Mouse (Mus musculus): Measurements from ENCODE around the gene Garnl3. TPM values are rescaled to one million over a fixed set of nuclear protein-coding genes. Genes with fewer than 3 reads are reported as not detected.

The Garnl3 gene
- polyA plus RNA-seq, 1 experiment, result 124 TPM

- no peak overlapping the region for H3K27ac ChIP-seq (ENCODE audit: insufficient read depth, low read length)
- TF ChIP-seq POLR2A (IDR thresholded peaks at IDR 0.05; ENCODE audit: extremely low read depth, insufficient read depth, low read length) (no peak), CTCF (IDR thresholded peaks at IDR 0.05; ENCODE audit: extremely low read depth, insufficient read depth, low read length) (peak; percentile 41; the same call in 1 of the 2 replicates)
- no peaks in the 10 kb centered on the region for H3K4me1 ChIP-seq (ENCODE audit: control insufficient read depth, insufficient read depth, low read length)
- no peak overlapping the region for H3K4me3 ChIP-seq (ENCODE audit: insufficient read depth, low read length)
Measured at GRCm38 (mm10) chr2:32990167-32990832, 141.2 kb downstream of the Garnl3 start.

- H3K27ac ChIP-seq (ENCODE audit: insufficient read depth, low read length), result no peak overlapping the region
- no peak overlapping the region for H3K4me3 ChIP-seq (ENCODE audit: insufficient read depth, low read length)
- no peaks in the 10 kb centered on the region for H3K4me1 ChIP-seq (ENCODE audit: control insufficient read depth, insufficient read depth, low read length)
- no peak for TF ChIP-seq POLR2A (IDR thresholded peaks at IDR 0.05; ENCODE audit: extremely low read depth, insufficient read depth, low read length)
- TF ChIP-seq CTCF (IDR thresholded peaks at IDR 0.05; ENCODE audit: extremely low read depth, insufficient read depth, low read length), result no peak
Measured at GRCm38 (mm10) chr2:32989376-32989775, 142.1 kb downstream of the Garnl3 start.

- Histone ChIP-seq H3K4me3 (ENCODE audit: insufficient read depth, low read length) (no peak overlapping the region), H3K27ac (ENCODE audit: insufficient read depth, low read length) (no peak overlapping the region), H3K4me1 (ENCODE audit: control insufficient read depth, insufficient read depth, low read length) (peaks cover under 1% of the 10 kb centered on the region; the same call in 1 of the 2 replicates)
- no peak for TF ChIP-seq CTCF (IDR thresholded peaks at IDR 0.05; ENCODE audit: extremely low read depth, insufficient read depth, low read length)
- no peak for TF ChIP-seq POLR2A (IDR thresholded peaks at IDR 0.05; ENCODE audit: extremely low read depth, insufficient read depth, low read length)
Measured at GRCm38 (mm10) chr2:32985844-32986243, 145.6 kb downstream of the Garnl3 start.

- Histone ChIP-seq H3K4me3 (ENCODE audit: insufficient read depth, low read length) (no peak overlapping the region), H3K4me1 (ENCODE audit: control insufficient read depth, insufficient read depth, low read length) (peaks cover 6% of the 10 kb centered on the region; the same call in 1 of the 2 replicates), H3K27ac (ENCODE audit: insufficient read depth, low read length) (no peak overlapping the region)
- TF ChIP-seq CTCF (IDR thresholded peaks at IDR 0.05; ENCODE audit: extremely low read depth, insufficient read depth, low read length), result no peak
- TF ChIP-seq POLR2A (IDR thresholded peaks at IDR 0.05; ENCODE audit: extremely low read depth, insufficient read depth, low read length), result no peak
Measured at GRCm38 (mm10) chr2:32983617-32984016, 147.8 kb downstream of the Garnl3 start.

GRCm38 (mm10) chr2:32982700-32983099 lies 148.8 kb downstream of the Garnl3 start:
- H3K4me3 ChIP-seq (ENCODE audit: insufficient read depth, low read length), result no peak overlapping the region; the same call in 1 of the 2 replicates
- no peak overlapping the region for H3K27ac ChIP-seq (ENCODE audit: insufficient read depth, low read length)
- TF ChIP-seq POLR2A (IDR thresholded peaks at IDR 0.05; ENCODE audit: extremely low read depth, insufficient read depth, low read length) (no peak), CTCF (IDR thresholded peaks at IDR 0.05; ENCODE audit: extremely low read depth, insufficient read depth, low read length) (no peak)
- peaks cover 6% of the 10 kb centered on the region; the same call in 1 of the 2 replicates for H3K4me1 ChIP-seq (ENCODE audit: control insufficient read depth, insufficient read depth, low read length)

- Histone ChIP-seq H3K27ac (ENCODE audit: insufficient read depth, low read length) (no peak within 1 kb of the TSS), H3K4me3 (ENCODE audit: insufficient read depth, low read length) (peak within 1 kb of the TSS; percentile 44), H3K4me1 (ENCODE audit: control insufficient read depth, insufficient read depth, low read length) (peaks cover 7% of the 10 kb centered on the region; the same call in 1 of the 2 replicates)
- no peak for TF ChIP-seq CTCF (IDR thresholded peaks at IDR 0.05; ENCODE audit: extremely low read depth, insufficient read depth, low read length)
- peak; percentile 79 for TF ChIP-seq POLR2A (IDR thresholded peaks at IDR 0.05; ENCODE audit: extremely low read depth, insufficient read depth, low read length)
Measured at GRCm38 (mm10) chr2:32981725-32982271, 149.7 kb downstream of the Garnl3 start, which contains the start of gene Slc2a8. Gene Slc2a8 (minus strand): TSS chr2:32982083.

- Histone ChIP-seq H3K27ac (ENCODE audit: insufficient read depth, low read length) (no peak overlapping the region), H3K4me3 (ENCODE audit: insufficient read depth, low read length) (peak overlapping the region; percentile 44), H3K4me1 (ENCODE audit: control insufficient read depth, insufficient read depth, low read length) (peaks cover 7% of the 10 kb centered on the region; the same call in 1 of the 2 replicates)
- TF ChIP-seq POLR2A (IDR thresholded peaks at IDR 0.05; ENCODE audit: extremely low read depth, insufficient read depth, low read length), result no peak
- TF ChIP-seq CTCF (IDR thresholded peaks at IDR 0.05; ENCODE audit: extremely low read depth, insufficient read depth, low read length), result no peak
Measured at GRCm38 (mm10) chr2:32981281-32981680, 150.2 kb downstream of the Garnl3 start.

- TF ChIP-seq CTCF (IDR thresholded peaks at IDR 0.05; ENCODE audit: extremely low read depth, insufficient read depth, low read length) (no peak), POLR2A (IDR thresholded peaks at IDR 0.05; ENCODE audit: extremely low read depth, insufficient read depth, low read length) (no peak)
Measured at GRCm38 (mm10) chr2:32979675-32980074, 151.8 kb downstream of the Garnl3 start.

GRCm38 (mm10) chr2:32978675-32979074 lies 152.8 kb downstream of the Garnl3 start:
- H3K4me3 ChIP-seq (ENCODE audit: insufficient read depth, low read length), result no peak overlapping the region
- TF ChIP-seq POLR2A (IDR thresholded peaks at IDR 0.05; ENCODE audit: extremely low read depth, insufficient read depth, low read length) (no peak), CTCF (IDR thresholded peaks at IDR 0.05; ENCODE audit: extremely low read depth, insufficient read depth, low read length) (no peak)
- peaks cover 7% of the 10 kb centered on the region; the same call in 1 of the 2 replicates for H3K4me1 ChIP-seq (ENCODE audit: control insufficient read depth, insufficient read depth, low read length)
- H3K27ac ChIP-seq (ENCODE audit: insufficient read depth, low read length), result no peak overlapping the region

More at GRCm38 (mm10) chr2:32979675-32980074, 151.8 kb downstream of the Garnl3 start:
- Histone ChIP-seq H3K4me3 (ENCODE audit: insufficient read depth, low read length) (no peak overlapping the region), H3K27ac (ENCODE audit: insufficient read depth, low read length) (no peak overlapping the region), H3K4me1 (ENCODE audit: control insufficient read depth, insufficient read depth, low read length) (peaks cover 7% of the 10 kb centered on the region; the same call in 1 of the 2 replicates)
